Mouse (Mus musculus): ENCODE measurements around the gene Gm42715. TPM values are rescaled to one million over a fixed set of nuclear protein-coding genes. Genes with fewer than 3 reads are reported as not detected.

The Gm42715 gene
- total RNA-seq, 1 experiment from 2014 or later, result 11.8 TPM

- ATAC-seq (ENCODE audit: extremely low read depth, insufficient number of reproducible peaks, low FRiP score, poor library complexity, severe bottlenecking), result no peak
These were observed 94.1 kb downstream of the Gm42715 start for GRCm38 (mm10) chr7:127613501-127613900.

- ATAC-seq (ENCODE audit: extremely low read depth, insufficient number of reproducible peaks, low FRiP score, poor library complexity, severe bottlenecking), result no peak
These were observed 94.7 kb downstream of the Gm42715 start for GRCm38 (mm10) chr7:127614091-127614490.

- ATAC-seq (ENCODE audit: extremely low read depth, insufficient number of reproducible peaks, low FRiP score, poor library complexity, severe bottlenecking), result no peak
These were observed 95.1 kb downstream of the Gm42715 start for GRCm38 (mm10) chr7:127614511-127614890.

GRCm38 (mm10) chr7:127614891-127615843, 95.8 kb downstream of the Gm42715 start, which contains the start of gene Zfp629:
TSS of gene Zfp629 (minus strand) at chr7:127615797.
- no peak; the same call in 1 of the 2 replicates for ATAC-seq (ENCODE audit: extremely low read depth, insufficient number of reproducible peaks, low FRiP score, poor library complexity, severe bottlenecking)

GRCm38 (mm10) chr7:127616336-127616735, 97.0 kb downstream of the Gm42715 start:
- no peak for ATAC-seq (ENCODE audit: extremely low read depth, insufficient number of reproducible peaks, low FRiP score, poor library complexity, severe bottlenecking)

Other genes starting within 250 kb of the Gm42715 start
- gene Sephs2, start 245.5 kb upstream of the Gm42715 start, total RNA-seq (2017), result 193 and 208 TPM in 2 replicates
- gene Itgal, start 223.3 kb upstream of the Gm42715 start, total RNA-seq (2017), result 144 and 148 TPM in 2 replicates
- 5.4 and 6.8 TPM in 2 replicates for gene Zfp768, start 174.0 kb upstream of the Gm42715 start, total RNA-seq (2017)
- 23.5 and 24.2 TPM in 2 replicates for gene Zfp747, start 143.5 kb upstream of the Gm42715 start, total RNA-seq (2017)
- gene 9130019O22Rik, start 132.4 kb upstream of the Gm42715 start, total RNA-seq (2017), result 7.7 and 8.7 TPM in 2 replicates
- gene E430018J23Rik, start 126.0 kb upstream of the Gm42715 start, total RNA-seq (2017), result 7.7 and 9.8 TPM in 2 replicates
- 19.3 and 24.2 TPM in 2 replicates for gene Zfp764, start 112.8 kb upstream of the Gm42715 start, total RNA-seq (2017)
- gene Zfp688, start 97.5 kb upstream of the Gm42715 start, total RNA-seq (2017), result 21.1 and 22.7 TPM in 2 replicates
- 2.1 and 2.7 TPM in 2 replicates for gene Zfp689, start 70.4 kb upstream of the Gm42715 start, total RNA-seq (2017)
- gene Prr14, start 60.0 kb upstream of the Gm42715 start, total RNA-seq (2017), result 129 and 155 TPM in 2 replicates
- 92.1 and 93.0 TPM in 2 replicates for gene Fbrs, start 40.4 kb upstream of the Gm42715 start, total RNA-seq (2017)
- 38.2 and 45.9 TPM in 2 replicates for gene Srcap, start 7.6 kb upstream of the Gm42715 start, total RNA-seq (2017)
- 0.58 and 9.6 TPM in 2 replicates for gene Tmem265, start 41.8 kb downstream of the Gm42715 start, total RNA-seq (2017)
- 74.8 and 88.3 TPM in 2 replicates for gene Phkg2, start 53.8 kb downstream of the Gm42715 start, total RNA-seq (2017)
- 11.8 and 16.8 TPM in 2 replicates for gene Ccdc189, start 69.0 kb downstream of the Gm42715 start, total RNA-seq (2017)
- gene Rnf40, start 69.2 kb downstream of the Gm42715 start, total RNA-seq (2017), result 127 and 137 TPM in 2 replicates
- gene Zfp629, start 96.2 kb downstream of the Gm42715 start, total RNA-seq (2017), result 1.7 and 2.2 TPM in 2 replicates
- gene Bcl7c, start 189.3 kb downstream of the Gm42715 start, total RNA-seq (2017), result 11.6 and 17.4 TPM in 2 replicates
- gene Ctf1, start 193.2 kb downstream of the Gm42715 start, total RNA-seq (2017), result not detected in 2 replicates
- not detected in 2 replicates for gene Ctf2, start 212.6 kb downstream of the Gm42715 start, total RNA-seq (2017)
- 9.0 and 9.2 TPM in 2 replicates for gene Fbxl19, start 225.0 kb downstream of the Gm42715 start, total RNA-seq (2017)